Mouse (Mus musculus) midbrain, embryonic 10.5 days (tissue): Measurements from ENCODE around the gene Snca. TPM values are rescaled to one million over a fixed set of nuclear protein-coding genes. Genes with fewer than 3 reads are reported as not detected.
"Not testable (repeated sequence)": the region's sequence is repeated elsewhere in the genome, so short reads cannot be mapped to it uniquely, and the experiment has no call there.

Source experiments
- DNase-seq: peaks from one replicate; pipeline ENCODE4 v3.0.0-alpha.2; 2017; ENCODE audit warnings: low spot score
- H3K27ac ChIP-seq: fragments of 300-500 bp; sonication (generic); replicated peaks from 2 replicates; pipeline ENCODE4 v1.5.1; 2016; ENCODE audit warnings: mild to moderate bottlenecking
- H3K27me3 ChIP-seq: fragments of 300-500 bp; sonication (generic); 2 replicates; pipeline ENCODE4 v1.6.1; 2016; ENCODE audit warnings: low read depth, mild to moderate bottlenecking; ENCODE audit not compliant: poor library complexity, severe bottlenecking
- H3K36me3 ChIP-seq: fragments of 300-500 bp; sonication (generic); 2 replicates; pipeline ENCODE4 v1.6.1; 2016; ENCODE audit warnings: mild to moderate bottlenecking, moderate library complexity
- H3K4me1 ChIP-seq: fragments of 300-500 bp; sonication (generic); 2 replicates; pipeline ENCODE4 v1.6.1; 2016
- H3K4me3 ChIP-seq: fragments of 300-500 bp; sonication (generic); 2 replicates; pipeline ENCODE4 v1.5.1; 2016; ENCODE audit warnings: mild to moderate bottlenecking, moderate library complexity
- H3K9me3 ChIP-seq: fragments of 300-500 bp; sonication (generic); replicated peaks from 2 replicates; pipeline ENCODE4 v1.6.1; 2016; ENCODE audit warnings: mild to moderate bottlenecking
- WGBS: fragments of 180-500 bp; shearing (Covaris S2); methylation state at CpG from one replicate; pipeline ENCODE4 v1.1.7; 2016; 5-methylcytosine and 5-hydroxymethylcytosine counted together
- polyA plus RNA-seq: library from polyadenylated mRNA; unstranded; fragments of >200 nt; fragmentation: Nextera tagmentation; extraction: Ambion mirVana; gene quantifications from 2 replicates; pipeline ENCODE4 v1.2.1, GENCODE M21; 2016

The Snca gene
- polyA plus RNA-seq, 1 experiment from 2014 or later, result 16.0 TPM

GRCm38 (mm10) chr6:60765696-60766095 lies 64.0 kb downstream of the Snca start:
- DNase-seq, result no peak
- WGBS, result 77% methylated on average over 3 of the region's 3 CpGs
- Histone ChIP-seq H3K27ac (no peak overlapping the region), H3K9me3 (no peaks in the 10 kb centered on the region), H3K36me3 (no peaks in the 10 kb centered on the region), H3K27me3 (no peaks in the 10 kb centered on the region), H3K4me3 (no peak overlapping the region), H3K4me1 (no peaks in the 10 kb centered on the region)

- no peak for DNase-seq
- H3K36me3 ChIP-seq, result no peaks in the 10 kb centered on the region
- no peaks in the 10 kb centered on the region for H3K9me3 ChIP-seq
- 93% methylated on average over 4 of the region's 4 CpGs for WGBS
- H3K27ac ChIP-seq, result no peak overlapping the region
- no peaks in the 10 kb centered on the region for H3K4me1 ChIP-seq
- no peaks in the 10 kb centered on the region for H3K27me3 ChIP-seq
- no peak overlapping the region for H3K4me3 ChIP-seq
Observed at GRCm38 (mm10) chr6:60762864-60763263, 66.8 kb downstream of the Snca start.

GRCm38 (mm10) chr6:60761710-60762109 lies 67.9 kb downstream of the Snca start:
- Histone ChIP-seq H3K27me3 (no peaks in the 10 kb centered on the region), H3K36me3 (no peaks in the 10 kb centered on the region), H3K4me1 (no peaks in the 10 kb centered on the region), H3K9me3 (no peaks in the 10 kb centered on the region), H3K4me3 (no peak overlapping the region), H3K27ac (no peak overlapping the region)
- DNase-seq, result no peak
- 84% methylated on average over 2 of the region's 2 CpGs for WGBS

GRCm38 (mm10) chr6:60754975-60755374 lies 74.7 kb downstream of the Snca start:
- no peak overlapping the region for H3K27ac ChIP-seq
- DNase-seq, result no peak
- 81% methylated on average over 1 of the region's 1 CpGs for WGBS
- no peaks in the 10 kb centered on the region for H3K4me1 ChIP-seq
- H3K27me3 ChIP-seq, result no peaks in the 10 kb centered on the region
- no peaks in the 10 kb centered on the region for H3K36me3 ChIP-seq
- no peaks in the 10 kb centered on the region for H3K9me3 ChIP-seq
- H3K4me3 ChIP-seq, result no peak overlapping the region

GRCm38 (mm10) chr6:60745965-60746364 lies 83.7 kb downstream of the Snca start:
- DNase-seq, result no peak
- Histone ChIP-seq H3K4me3 (no peak overlapping the region), H3K4me1 (no peaks in the 10 kb centered on the region), H3K36me3 (no peaks in the 10 kb centered on the region), H3K9me3 (no peaks in the 10 kb centered on the region), H3K27ac (no peak overlapping the region), H3K27me3 (peaks cover 6% of the 10 kb centered on the region)

GRCm38 (mm10) chr6:60741427-60742071 lies 88.1 kb downstream of the Snca start:
- 54% methylated on average over 2 of the region's 2 CpGs for WGBS
- no peak for DNase-seq
- no peak overlapping the region for H3K4me3 ChIP-seq
- no peaks in the 10 kb centered on the region for H3K9me3 ChIP-seq
- H3K27me3 ChIP-seq, result peaks cover 16% of the 10 kb centered on the region
- H3K27ac ChIP-seq, result no peak overlapping the region
- no peaks in the 10 kb centered on the region for H3K36me3 ChIP-seq
- no peaks in the 10 kb centered on the region for H3K4me1 ChIP-seq

- no peaks in the 10 kb centered on the region for H3K4me1 ChIP-seq
- no peak overlapping the region for H3K27ac ChIP-seq
- no peaks in the 10 kb centered on the region for H3K9me3 ChIP-seq
- no peaks in the 10 kb centered on the region for H3K36me3 ChIP-seq
- WGBS, result 69% methylated on average over 1 of the region's 1 CpGs
- no peak for DNase-seq
- H3K27me3 ChIP-seq, result peaks cover 16% of the 10 kb centered on the region
- no peak overlapping the region for H3K4me3 ChIP-seq
Observed at GRCm38 (mm10) chr6:60739776-60740175, 89.9 kb downstream of the Snca start.

- H3K9me3 ChIP-seq, result no peaks in the 10 kb centered on the region
- no peaks in the 10 kb centered on the region for H3K36me3 ChIP-seq
- WGBS, result 64% methylated on average over 2 of the region's 2 CpGs
- no peak overlapping the region for H3K27ac ChIP-seq
- H3K4me3 ChIP-seq, result no peak overlapping the region
- no peaks in the 10 kb centered on the region for H3K27me3 ChIP-seq
- no peaks in the 10 kb centered on the region for H3K4me1 ChIP-seq
- no peak for DNase-seq
Observed at GRCm38 (mm10) chr6:60731164-60731563, 98.5 kb downstream of the Snca start.

- Histone ChIP-seq H3K27ac (no peak overlapping the region), H3K4me3 (no peak overlapping the region), H3K4me1 (no peaks in the 10 kb centered on the region), H3K9me3 (no peaks in the 10 kb centered on the region), H3K36me3 (no peaks in the 10 kb centered on the region), H3K27me3 (no peaks in the 10 kb centered on the region)
- WGBS, result 88% methylated on average over 2 of the region's 2 CpGs
- no peak for DNase-seq
Observed at GRCm38 (mm10) chr6:60724110-60724829, 105.4 kb downstream of the Snca start.

GRCm38 (mm10) chr6:60717566-60717965 lies 112.1 kb downstream of the Snca start:
- H3K9me3 ChIP-seq, result no peaks in the 10 kb centered on the region
- WGBS, result 93% methylated on average over 3 of the region's 3 CpGs
- no peaks in the 10 kb centered on the region for H3K36me3 ChIP-seq
- H3K4me1 ChIP-seq, result no peaks in the 10 kb centered on the region
- H3K4me3 ChIP-seq, result no peak overlapping the region
- no peak for DNase-seq
- H3K27me3 ChIP-seq, result no peaks in the 10 kb centered on the region
- H3K27ac ChIP-seq, result no peak overlapping the region

- Histone ChIP-seq H3K27me3 (no peaks in the 10 kb centered on the region), H3K9me3 (no peaks in the 10 kb centered on the region), H3K27ac (0 out of 2 replicates have a peak overlapping the region, but pooled peaks have one; percentile 28), H3K36me3 (no peaks in the 10 kb centered on the region), H3K4me1 (peaks cover 8% of the 10 kb centered on the region), H3K4me3 (no peak overlapping the region)
- WGBS, result 18% methylated on average over 2 of the region's 2 CpGs
- peak; percentile 13 for DNase-seq
Observed at GRCm38 (mm10) chr6:60709997-60710471, 119.6 kb downstream of the Snca start.

GRCm38 (mm10) chr6:60698072-60698471 lies 131.6 kb downstream of the Snca start:
- no peak overlapping the region for H3K27ac ChIP-seq
- 92% methylated on average over 2 of the region's 2 CpGs for WGBS
- H3K9me3 ChIP-seq, result no peaks in the 10 kb centered on the region
- H3K4me3 ChIP-seq, result no peak overlapping the region
- no peak for DNase-seq
- no peaks in the 10 kb centered on the region for H3K36me3 ChIP-seq
- no peaks in the 10 kb centered on the region for H3K27me3 ChIP-seq
- H3K4me1 ChIP-seq, result no peaks in the 10 kb centered on the region

- not testable (repeated sequence) for H3K4me3 ChIP-seq, H3K4me1 ChIP-seq, DNase-seq, H3K27ac ChIP-seq, H3K36me3 ChIP-seq, H3K9me3 ChIP-seq, H3K27me3 ChIP-seq
- WGBS, result 92% methylated on average over 4 of the region's 4 CpGs
Observed at GRCm38 (mm10) chr6:60687048-60687447, 142.6 kb downstream of the Snca start.
